Mouse (Mus musculus): ENCODE measurements at regions not wholly inside any gene's neighbourhood (a gene's known extent, or its start where the extent isn't known, plus 50 kb on each side); places are given as distances from the start of the nearest gene placed in this dataset.
"Not testable (repeated sequence)": the region's sequence is repeated elsewhere in the genome, so short reads cannot be mapped to it uniquely, and the experiment has no call there.

DNA sequence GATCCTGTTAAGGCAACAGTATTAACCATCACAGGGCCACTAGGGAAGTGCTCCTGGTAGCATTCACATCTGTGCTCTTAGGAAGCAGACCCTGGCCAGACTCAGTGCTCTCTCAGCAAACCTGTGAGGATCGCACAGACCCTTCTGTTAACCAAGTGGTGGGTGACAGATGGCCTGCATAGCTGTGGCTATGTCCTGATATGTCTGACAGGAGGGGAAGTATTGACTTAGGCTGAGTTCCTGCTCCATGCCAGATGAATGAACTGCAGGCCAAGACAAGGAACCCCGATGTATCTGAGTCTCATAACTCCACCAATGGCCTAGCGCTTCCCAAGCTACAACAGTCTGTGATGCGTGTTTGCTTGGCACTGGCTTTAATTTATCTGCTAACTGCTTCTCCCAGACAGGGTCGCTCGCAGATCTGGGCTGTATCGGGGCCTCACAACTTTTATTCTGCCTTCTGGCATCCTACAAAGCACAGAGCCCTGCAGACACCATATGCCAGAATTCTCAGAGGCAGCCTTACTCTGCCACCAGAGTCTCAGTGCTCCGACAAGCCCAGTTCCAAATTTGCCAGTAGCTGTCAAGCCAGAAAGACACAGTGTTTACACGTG, 332.3 kb downstream of the Fam19a5 start:
- no peak overlapping the region for H3K9ac ChIP-seq (ENCODE audit: control insufficient read depth, low read depth, low read length, poor library complexity, severe bottlenecking)
- no peaks in the 10 kb centered on the region for H3K4me1 ChIP-seq (ENCODE audit: control insufficient read depth in 1 of 2, insufficient read depth in 2 of 2, low read length in 2 of 2)
- H3K4me3 ChIP-seq (ENCODE audit: control insufficient read depth in 1 of 2, insufficient read depth in 1 of 2, low read depth in 2 of 2, low read length in 2 of 2): no peak overlapping the region
- H3K36me3 ChIP-seq (ENCODE audit: control insufficient read depth in 1 of 2, insufficient read depth in 2 of 2, low read length in 2 of 2): no peaks in the 10 kb centered on the region
- H3K9me3 ChIP-seq (replicated peaks; ENCODE audit: insufficient read depth, low read length): no peaks in the 10 kb centered on the region
- no peaks in the 10 kb centered on the region for H3K79me2 ChIP-seq (ENCODE audit: control insufficient read depth, insufficient read depth, low read length, poor library complexity)
- H3K27ac ChIP-seq (ENCODE audit: control insufficient read depth, low read depth, low read length): no peak overlapping the region
- TF ChIP-seq MXI1 (IDR thresholded peaks at IDR 0.05; ENCODE audit: low read depth, low read length) (no peak), E2F4 (IDR thresholded peaks at IDR 0.05; ENCODE audit: borderline replicate concordance, low read depth, low read length) (no peak), MEF2A (IDR thresholded peaks at IDR 0.05; ENCODE audit: extremely low read depth, insufficient replicate concordance, low read depth, low read length, poor library complexity, severe bottlenecking) (no peak), TAL1 (IDR thresholded peaks at IDR 0.05; ENCODE audit: low read length) (no peak), CTCF (IDR thresholded peaks at IDR 0.05 in 2 of 3, conservative IDR thresholded peaks at IDR 0.05 in 1 of 3; ENCODE audit: control insufficient read depth in 1 of 3, insufficient read depth in 1 of 3, low read depth in 2 of 3, low read length in 3 of 3, poor library complexity in 1 of 3, severe bottlenecking in 1 of 3) (no peak), ELF1 (IDR thresholded peaks at IDR 0.05; ENCODE audit: low read depth, low read length) (no peak), USF2 (IDR thresholded peaks at IDR 0.05; ENCODE audit: borderline replicate concordance in 1 of 2, insufficient read depth in 1 of 2, low read depth in 1 of 2, low read length in 2 of 2) (no peak), TBP (IDR thresholded peaks at IDR 0.05; ENCODE audit: low read depth, low read length) (no peak), CHD1 (IDR thresholded peaks at IDR 0.05; ENCODE audit: low read depth, low read length) (no peak), NELFE (IDR thresholded peaks at IDR 0.05; ENCODE audit: low read depth, low read length) (no peak), JUND (IDR thresholded peaks at IDR 0.05; ENCODE audit: low read depth, low read length) (no peak), POLR2AphosphoS2 (IDR thresholded peaks at IDR 0.05; ENCODE audit: low read length) (no peak), ETS1 (IDR thresholded peaks at IDR 0.05; ENCODE audit: low read depth, low read length) (no peak), MYC (IDR thresholded peaks at IDR 0.05; ENCODE audit: low read depth, low read length) (no peak), SIN3A (IDR thresholded peaks at IDR 0.05; ENCODE audit: low read length) (no peak)
- H3K27me3 ChIP-seq (ENCODE audit: control insufficient read depth in 1 of 2, insufficient read depth in 2 of 2, low read length in 2 of 2): no peaks in the 10 kb centered on the region
- no peak for DNase-seq (ENCODE audit: low read depth, low spot score)

GRCm38 (mm10) chr15:87890903-87891302, 346.8 kb downstream of the Fam19a5 start:
- Histone ChIP-seq H3K9ac (ENCODE audit: control insufficient read depth, low read depth, low read length, poor library complexity, severe bottlenecking) (no peak overlapping the region), H3K9me3 (replicated peaks; ENCODE audit: insufficient read depth, low read length) (no peaks in the 10 kb centered on the region), H3K79me2 (ENCODE audit: control insufficient read depth, insufficient read depth, low read length, poor library complexity) (no peaks in the 10 kb centered on the region), H3K36me3 (ENCODE audit: control insufficient read depth in 1 of 2, insufficient read depth in 2 of 2, low read length in 2 of 2) (no peaks in the 10 kb centered on the region), H3K27me3 (ENCODE audit: control insufficient read depth in 1 of 2, insufficient read depth in 2 of 2, low read length in 2 of 2) (no peaks in the 10 kb centered on the region), H3K4me3 (ENCODE audit: control insufficient read depth in 1 of 2, insufficient read depth in 1 of 2, low read depth in 2 of 2, low read length in 2 of 2) (no peak overlapping the region), H3K27ac (ENCODE audit: control insufficient read depth, low read depth, low read length) (no peak overlapping the region), H3K4me1 (ENCODE audit: control insufficient read depth in 1 of 2, insufficient read depth in 2 of 2, low read length in 2 of 2) (no peaks in the 10 kb centered on the region)
- DNase-seq (ENCODE audit: low read depth, low spot score): no peak
- no peak for TF ChIP-seq ZMIZ1 (IDR thresholded peaks at IDR 0.05; ENCODE audit: low read depth, low read length)
- no peak for TF ChIP-seq KAT2A (conservative IDR thresholded peaks at IDR 0.05; ENCODE audit: low read depth, low read length)
- TF ChIP-seq ZKSCAN1 (IDR thresholded peaks at IDR 0.05; ENCODE audit: low read depth, low read length): no peak
- no peak for TF ChIP-seq NRF1 (IDR thresholded peaks at IDR 0.05; ENCODE audit: insufficient read depth, low read depth, low read length, poor library complexity, severe bottlenecking)
- no peak for TF ChIP-seq CHD2 (IDR thresholded peaks at IDR 0.05; ENCODE audit: low read length)
- no peak for TF ChIP-seq ZC3H11A (IDR thresholded peaks at IDR 0.05; ENCODE audit: low read depth, low read length)

DNA sequence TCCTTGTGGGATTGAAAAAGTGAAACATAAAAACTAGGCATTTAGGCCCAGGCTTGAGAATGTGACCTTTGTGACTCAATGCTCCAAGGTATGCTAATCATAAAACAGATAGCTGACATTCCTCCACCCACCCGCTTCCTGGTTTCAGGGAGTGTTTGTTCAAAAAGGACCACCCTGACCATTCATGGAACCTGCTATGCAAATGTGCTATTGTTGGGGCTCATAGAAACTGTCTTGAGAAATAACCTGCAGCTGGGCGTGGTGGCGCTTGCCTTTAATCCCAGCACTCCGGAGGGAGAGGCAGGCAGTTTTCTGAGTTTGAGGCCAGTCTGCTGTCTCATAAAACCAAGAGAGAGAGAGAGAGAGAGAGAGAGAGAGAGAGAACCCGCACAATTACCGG, 350.8 kb downstream of the Fam19a5 start:
- H3K4me3 ChIP-seq (ENCODE audit: control insufficient read depth in 1 of 2, insufficient read depth in 1 of 2, low read depth in 2 of 2, low read length in 2 of 2); H3K9ac ChIP-seq (ENCODE audit: control insufficient read depth, low read depth, low read length, poor library complexity, severe bottlenecking); H3K27me3 ChIP-seq (ENCODE audit: control insufficient read depth in 1 of 2, insufficient read depth in 2 of 2, low read length in 2 of 2); H3K4me1 ChIP-seq (ENCODE audit: control insufficient read depth in 1 of 2, insufficient read depth in 2 of 2, low read length in 2 of 2); H3K79me2 ChIP-seq (ENCODE audit: control insufficient read depth, insufficient read depth, low read length, poor library complexity); H3K9me3 ChIP-seq (replicated peaks; ENCODE audit: insufficient read depth, low read length); DNase-seq (ENCODE audit: low read depth, low spot score); H3K27ac ChIP-seq (ENCODE audit: control insufficient read depth, low read depth, low read length); H3K36me3 ChIP-seq (ENCODE audit: control insufficient read depth in 1 of 2, insufficient read depth in 2 of 2, low read length in 2 of 2): not testable (repeated sequence)
